Mouse (Mus musculus) gastrocnemius, postnatal 14 days (tissue): Measurements from ENCODE around the gene Htr1f. TPM values are rescaled to one million over a fixed set of nuclear protein-coding genes. Genes with fewer than 3 reads are reported as not detected.
"Not testable (repeated sequence)": the region's sequence is repeated elsewhere in the genome, so short reads cannot be mapped to it uniquely, and the experiment has no call there.

Source experiments
- DNase-seq: peaks from one replicate; pipeline ENCODE4 v3.0.0; 2021; ENCODE audit warnings: mixed read lengths
- intact Hi-C: fragments of 180-260 bp; cut with DNase I; formaldehyde crosslinking; loops from one replicate; pipeline ENCODE4 v1.15.1; 2025; ENCODE audit warnings: low total_unique reads
- long read RNA-seq, 2 experiments: library from polyadenylated mRNA; stranded (forward); transcript quantifications; one replicate each; pipeline ENCODE4 v2.0.0; 2021
- total RNA-seq, 2 experiments: library from RNA; stranded (reverse); gene quantifications; 2 replicates each; pipeline ENCODE4 v1.2.3; 2021

The Htr1f gene
- not detected for total RNA-seq
- long read RNA-seq, experiment 1, result 0 reads
- long read RNA-seq, experiment 2, result 0 reads

DNA sequence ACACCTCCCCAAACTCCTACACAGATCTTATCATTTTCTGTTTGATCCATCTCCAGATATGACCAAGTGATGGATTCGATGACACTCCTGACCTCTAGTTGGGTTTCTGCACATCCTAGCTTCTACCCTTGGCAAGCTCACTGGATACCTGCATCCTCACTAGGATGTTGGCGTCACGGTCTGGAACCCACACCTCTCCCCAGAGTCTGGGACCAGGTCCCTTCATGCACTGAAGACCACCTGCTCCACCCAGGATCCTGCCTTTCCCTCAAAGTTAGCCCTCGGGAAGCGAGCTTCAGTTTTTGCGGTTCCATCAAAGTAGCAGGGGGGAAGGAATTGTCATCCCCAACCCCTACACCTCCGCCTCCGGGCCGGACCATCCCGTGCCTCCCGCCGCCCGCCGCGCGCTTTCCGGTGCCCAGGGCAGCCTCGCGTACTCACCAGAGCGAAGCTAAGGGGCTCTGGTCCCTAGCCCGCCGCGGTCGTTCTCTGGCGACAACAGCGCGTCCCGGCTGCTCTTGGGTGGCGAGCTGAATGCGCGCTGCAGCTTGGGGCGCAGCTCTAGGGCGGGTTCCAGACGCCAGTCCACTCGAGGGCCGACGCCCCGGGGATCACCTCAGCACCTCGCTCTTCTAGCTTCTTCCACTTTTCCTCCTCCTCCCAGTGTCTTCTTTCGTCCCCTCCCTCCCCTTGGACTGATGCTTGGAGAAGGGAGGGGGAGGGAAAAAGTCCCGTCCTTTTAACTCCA is at the start of gene Htr1f:
Htr1f (minus strand) TSS at position 671 of the 748 bp plus-strand sequence.
- DNase-seq, result no peak
- intact Hi-C loops, result no loop called here

DNA sequence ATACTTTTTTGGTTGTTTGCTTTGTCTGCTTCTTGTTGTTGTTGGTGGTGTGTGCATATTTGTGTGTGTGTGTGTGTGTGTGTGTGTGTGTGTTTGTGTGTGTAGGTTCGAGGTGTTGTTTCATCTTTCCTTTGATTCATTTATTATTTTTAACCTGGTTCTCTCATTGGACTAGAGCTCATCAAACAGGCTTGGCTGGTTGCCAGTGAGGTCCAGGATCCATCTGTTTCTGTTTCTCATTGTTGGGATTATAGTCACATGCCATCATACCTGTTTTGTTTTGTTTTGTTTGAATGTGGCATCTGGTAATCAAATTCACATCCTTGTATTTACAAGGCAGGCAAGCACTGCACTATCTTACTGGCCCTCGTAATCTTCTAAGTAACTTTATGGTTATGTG is 34.1 kb upstream of the Htr1f start:
- intact Hi-C loops, result no loop called here
- peak; percentile 4 for DNase-seq

DNA sequence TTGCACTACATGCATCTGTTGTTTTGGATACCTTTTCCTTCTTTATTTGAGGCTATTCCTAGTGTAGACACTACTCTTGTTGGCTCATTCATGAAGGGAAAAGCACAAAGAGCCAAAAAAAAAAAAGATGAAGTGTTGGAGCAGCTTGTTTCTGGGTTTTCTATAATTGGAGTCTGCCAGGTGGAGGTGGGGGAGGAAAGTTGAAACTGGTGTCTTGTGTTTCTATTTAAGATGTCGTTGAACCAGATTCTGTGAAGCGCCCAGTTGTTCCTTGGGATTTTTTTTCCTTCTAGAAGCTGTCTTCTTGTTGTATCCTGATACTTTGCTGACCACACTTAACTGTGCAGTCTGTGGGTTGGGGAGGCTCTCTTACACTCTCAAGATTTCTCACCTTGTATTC is 23.7 kb upstream of the Htr1f start:
- intact Hi-C loops, result no loop called here
- no peak for DNase-seq

DNA sequence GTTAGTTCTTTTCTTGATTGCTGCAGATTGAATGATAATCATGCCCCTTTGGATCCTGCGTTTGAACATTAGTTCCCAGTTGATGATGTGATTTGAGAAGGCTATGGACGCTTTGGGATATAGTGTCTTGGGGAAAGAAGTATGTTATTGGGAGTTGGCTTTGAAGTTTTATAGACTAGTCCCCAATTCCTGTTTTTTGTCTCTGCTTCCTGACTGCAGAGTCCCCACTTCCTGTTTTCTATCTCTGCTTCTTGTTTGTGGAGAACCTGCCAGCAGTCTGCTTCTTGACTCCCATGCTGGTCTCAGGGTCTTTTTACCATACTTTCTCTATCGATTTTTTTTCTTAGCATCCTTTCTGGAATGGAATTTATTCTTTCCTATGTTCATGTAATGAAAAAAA is 22.2 kb upstream of the Htr1f start:
- intact Hi-C loops, result no loop called here
- DNase-seq, result no peak

DNA sequence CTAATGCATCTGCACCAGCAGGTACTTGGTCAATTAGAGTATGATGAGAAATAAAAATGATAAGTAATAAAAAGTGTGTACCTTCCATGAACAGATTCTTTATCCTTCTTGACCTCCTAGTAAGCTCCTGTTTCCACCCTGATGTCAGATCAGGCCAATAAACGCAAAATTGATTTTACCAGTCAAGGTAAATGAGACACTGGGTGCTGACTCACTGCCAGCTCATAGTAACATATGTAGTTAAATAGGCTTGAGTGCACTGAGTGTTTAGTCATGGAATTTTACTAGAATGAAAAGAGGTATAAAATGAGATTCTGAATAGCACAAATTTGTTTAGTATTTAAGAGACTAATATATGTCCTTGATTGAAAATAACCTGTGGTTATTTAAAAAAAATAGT is 6.6 kb upstream of the Htr1f start:
- intact Hi-C loops, result no loop called here
- no peak for DNase-seq

DNA sequence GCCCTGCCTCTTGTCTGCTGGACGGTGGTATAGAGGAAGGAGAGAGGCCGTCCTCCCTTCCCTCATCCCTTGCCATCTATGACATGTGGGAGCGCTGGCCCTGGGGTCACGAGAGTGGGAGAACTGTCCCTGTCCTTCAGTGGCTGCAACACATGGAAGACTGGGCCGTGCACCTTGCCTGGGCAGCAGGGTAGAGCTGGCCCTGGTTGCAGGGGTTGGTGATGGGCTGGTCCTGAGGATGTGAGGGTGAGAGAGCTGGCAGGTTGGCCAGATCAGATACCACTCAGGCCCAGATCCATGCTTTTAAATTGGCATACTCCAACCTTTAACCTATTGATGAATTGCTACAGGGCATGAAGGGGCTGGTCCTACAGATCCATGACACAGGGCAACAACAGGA is 12.1 kb downstream of the Htr1f start:
- intact Hi-C loops, result no loop called here
- no peak for DNase-seq

DNA sequence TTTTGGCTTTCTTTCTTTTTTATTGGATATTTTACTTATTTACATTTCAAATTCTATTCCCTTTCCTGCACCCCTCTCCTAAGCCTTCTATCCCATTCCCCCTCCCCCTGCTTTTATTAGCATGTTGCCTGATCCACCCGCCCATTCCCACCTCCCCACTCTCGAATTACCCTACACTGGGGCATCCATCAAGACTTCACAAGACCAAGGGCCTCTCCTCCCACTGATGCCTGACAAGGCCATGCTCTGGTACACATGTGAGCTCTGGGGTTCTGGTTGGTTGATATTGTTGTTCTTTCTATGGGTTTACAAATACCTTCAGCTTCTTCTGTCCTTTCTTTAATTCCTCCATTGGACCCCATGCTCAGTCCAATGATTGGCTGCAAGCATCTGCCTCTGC is 22.2 kb downstream of the Htr1f start:
- intact Hi-C loops, result no loop called here
- DNase-seq, result no peak

DNA sequence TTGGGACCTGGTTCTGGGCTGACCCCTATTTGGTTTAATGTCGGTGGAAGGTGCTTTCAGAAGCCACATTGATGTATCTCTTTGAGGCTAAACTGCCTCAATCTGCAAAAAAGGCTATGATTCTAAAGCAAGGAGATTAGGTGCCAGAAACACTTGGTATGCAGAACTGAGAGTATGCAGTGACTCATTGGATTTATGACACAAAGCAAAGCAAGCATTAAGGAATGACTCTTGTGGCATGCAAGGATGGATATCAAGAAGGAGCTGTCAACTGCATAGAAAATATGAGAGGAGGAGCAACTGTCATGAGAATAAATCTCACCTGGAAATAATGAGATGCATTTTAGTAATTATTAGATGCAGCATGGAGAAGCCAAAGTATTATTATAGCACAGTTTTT is 35.8 kb downstream of the Htr1f start:
- no peak for DNase-seq
- intact Hi-C loops, result no loop called here

DNA sequence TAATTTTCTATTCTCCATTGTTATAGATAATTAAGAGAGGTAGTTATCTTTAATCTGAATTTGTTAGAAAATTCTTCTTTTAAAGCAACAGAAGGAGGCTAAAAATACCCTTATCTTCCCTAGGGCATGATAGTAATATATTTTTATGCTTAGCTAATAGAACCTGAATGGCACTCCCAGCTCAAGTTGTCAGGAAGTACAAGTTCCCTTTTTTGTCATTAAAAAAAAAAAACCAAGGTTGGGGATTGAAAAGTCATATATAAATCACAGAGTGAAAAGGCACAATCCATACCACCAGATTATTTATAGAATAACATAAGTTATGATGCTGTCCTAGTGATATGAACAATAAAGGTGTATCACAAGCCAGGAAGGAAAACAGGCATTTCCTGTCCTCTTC is 39.4 kb downstream of the Htr1f start:
- intact Hi-C loops, result no loop called here
- no peak for DNase-seq

DNA sequence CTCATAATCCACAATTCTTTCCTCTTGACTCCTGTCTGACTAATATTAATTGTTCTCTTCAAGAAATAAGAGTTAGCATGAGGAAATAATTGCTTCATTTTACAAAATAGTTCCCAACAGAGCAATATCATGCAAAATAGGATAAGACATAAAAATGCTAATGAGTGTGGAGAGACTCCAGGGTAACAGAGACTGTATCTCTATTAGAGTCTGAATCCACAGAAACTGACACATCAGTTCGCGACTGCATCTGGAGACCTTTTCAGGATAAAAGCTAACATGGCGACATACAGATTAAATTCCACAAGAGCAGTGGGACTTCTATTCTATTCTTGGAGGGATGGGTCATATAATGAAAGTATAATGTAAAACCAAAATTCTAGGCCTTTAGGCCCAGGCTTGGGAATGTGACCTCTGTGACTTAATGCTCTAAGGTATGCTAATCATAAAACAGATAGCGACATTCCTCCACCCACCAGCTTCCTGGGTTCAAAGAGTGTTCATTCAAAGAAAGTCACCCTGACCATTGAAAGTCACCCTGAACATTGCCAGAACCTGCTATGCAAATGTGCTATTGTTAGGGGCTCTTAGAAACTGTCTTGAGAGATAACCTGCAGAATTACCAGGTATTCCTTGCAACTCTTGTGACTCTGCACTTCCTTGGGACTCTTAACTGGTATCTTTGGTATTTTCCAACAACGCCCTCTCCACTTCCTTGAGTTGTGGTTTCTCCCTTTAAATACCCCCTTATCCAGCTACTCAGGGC is 67.8 kb downstream of the Htr1f start:
- DNase-seq, intact Hi-C loops: not testable (repeated sequence)

DNA sequence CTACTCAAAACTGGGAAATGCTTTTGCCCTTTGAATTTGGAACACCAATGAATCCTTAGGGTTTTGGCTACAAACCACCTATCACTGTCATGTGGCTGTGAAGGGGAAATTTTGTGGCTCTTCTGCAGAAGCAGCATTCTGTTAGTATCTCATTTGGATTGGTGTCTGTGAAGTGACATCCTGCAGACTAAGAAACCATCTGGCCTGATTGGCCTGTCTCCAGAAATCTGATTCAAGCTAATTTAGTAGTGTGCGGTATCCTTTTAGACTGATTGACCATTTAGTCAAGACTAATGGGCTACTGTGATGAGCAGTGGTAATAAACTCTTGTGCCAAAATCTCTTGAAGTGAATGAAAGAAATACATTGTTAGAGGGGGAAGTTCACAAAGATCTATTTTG is 76.0 kb downstream of the Htr1f start:
- no peak for DNase-seq
- intact Hi-C loops, result no loop called here

DNA sequence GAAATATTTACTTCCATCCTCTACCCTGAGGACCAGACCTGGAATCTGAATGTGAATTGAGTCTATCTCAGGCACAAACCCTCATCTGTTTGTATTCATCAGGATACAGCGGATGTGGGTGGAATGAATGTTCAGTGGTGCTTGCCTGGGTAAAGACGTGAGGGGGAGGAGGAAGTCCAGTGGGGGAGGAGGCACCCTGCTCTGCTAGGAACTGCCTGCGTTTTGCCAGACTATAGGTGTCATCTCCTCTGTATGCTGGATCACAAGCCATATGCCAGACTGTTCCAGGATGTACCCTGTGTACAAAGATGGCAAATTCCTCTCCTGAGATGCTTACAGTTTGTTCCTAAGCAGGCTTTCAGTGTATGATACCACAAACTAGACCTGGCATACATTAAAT is 83.3 kb downstream of the Htr1f start:
- intact Hi-C loops, result no loop called here
- DNase-seq, result no peak

DNA sequence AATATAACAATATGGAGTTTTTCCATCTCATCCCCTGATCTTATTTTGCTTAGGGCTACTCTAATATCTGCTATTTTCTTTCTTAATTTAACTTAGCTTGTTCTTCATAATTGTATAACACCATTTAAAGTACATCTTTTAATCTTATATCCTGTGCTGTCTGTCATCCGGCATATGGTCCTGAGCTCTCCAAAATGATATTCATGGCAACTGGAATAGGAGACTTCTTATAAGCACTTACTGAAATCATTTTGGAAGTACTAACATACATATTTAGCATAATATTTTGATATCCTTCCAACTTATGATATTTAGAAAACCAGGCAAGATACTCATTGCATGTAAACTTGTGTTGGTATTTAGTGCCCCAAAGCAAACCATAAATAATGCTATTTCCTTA is 86.9 kb downstream of the Htr1f start:
- DNase-seq, result no peak
- intact Hi-C loops, result no loop called here

DNA sequence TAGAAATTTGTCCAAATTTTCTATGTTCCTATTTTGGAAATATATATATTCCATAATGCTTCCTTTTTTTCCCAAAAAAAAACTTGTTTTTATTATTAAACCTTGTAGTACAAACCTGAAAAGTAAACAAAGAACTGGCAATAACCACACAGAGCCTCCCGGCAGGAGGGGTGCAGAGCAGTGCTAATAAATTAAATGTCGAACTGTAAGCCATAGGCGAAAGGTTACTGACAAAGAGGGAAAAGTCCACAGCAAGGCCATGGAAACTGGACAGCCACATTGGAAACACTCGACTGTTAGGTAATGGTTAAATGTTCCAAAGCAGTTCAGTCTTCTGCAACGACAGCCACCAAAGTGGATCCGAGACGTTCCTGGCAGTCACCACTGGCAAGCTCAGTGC is 87.5 kb downstream of the Htr1f start:
- DNase-seq, result no peak
- intact Hi-C loops, result no loop called here

DNA sequence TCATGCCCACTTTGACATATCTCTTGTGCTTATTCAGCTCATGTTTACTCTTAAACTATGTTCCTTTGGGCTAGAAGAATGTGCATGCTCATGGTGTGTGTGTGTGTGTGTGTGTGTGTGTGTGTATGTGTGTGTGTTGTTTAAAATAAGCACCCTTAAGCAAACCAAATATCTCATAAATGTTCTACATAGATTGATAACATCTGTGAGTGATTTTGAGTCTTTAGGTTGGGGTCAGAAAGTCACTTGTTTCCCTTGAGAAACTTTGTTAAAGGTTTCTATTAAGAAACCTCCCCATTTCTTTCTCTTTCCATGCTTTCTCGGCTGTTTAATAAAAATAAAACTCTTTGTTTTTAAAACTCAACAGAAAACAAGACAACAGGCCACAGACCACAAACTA is 88.1 kb downstream of the Htr1f start:
- intact Hi-C loops, result no loop called here
- DNase-seq, result no peak

DNA sequence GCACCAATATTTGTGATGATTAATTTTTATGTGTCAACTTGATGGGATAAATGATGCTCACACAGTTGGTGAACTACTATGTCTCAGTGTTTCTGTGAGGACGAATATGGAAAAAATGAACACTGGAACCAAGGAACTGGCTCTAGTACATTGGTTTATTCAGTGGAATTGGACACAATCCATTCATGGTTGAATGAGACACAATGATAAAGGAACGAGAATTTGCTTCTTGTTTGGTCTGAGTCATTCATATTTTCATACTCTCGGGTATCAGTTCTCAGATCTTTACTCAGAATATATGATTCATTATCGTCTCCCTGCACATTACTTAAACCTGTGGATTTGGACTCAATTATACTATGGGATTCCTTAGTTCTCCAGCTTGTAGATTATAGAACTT is 90.4 kb downstream of the Htr1f start:
- intact Hi-C loops, result no loop called here
- DNase-seq, result no peak

DNA sequence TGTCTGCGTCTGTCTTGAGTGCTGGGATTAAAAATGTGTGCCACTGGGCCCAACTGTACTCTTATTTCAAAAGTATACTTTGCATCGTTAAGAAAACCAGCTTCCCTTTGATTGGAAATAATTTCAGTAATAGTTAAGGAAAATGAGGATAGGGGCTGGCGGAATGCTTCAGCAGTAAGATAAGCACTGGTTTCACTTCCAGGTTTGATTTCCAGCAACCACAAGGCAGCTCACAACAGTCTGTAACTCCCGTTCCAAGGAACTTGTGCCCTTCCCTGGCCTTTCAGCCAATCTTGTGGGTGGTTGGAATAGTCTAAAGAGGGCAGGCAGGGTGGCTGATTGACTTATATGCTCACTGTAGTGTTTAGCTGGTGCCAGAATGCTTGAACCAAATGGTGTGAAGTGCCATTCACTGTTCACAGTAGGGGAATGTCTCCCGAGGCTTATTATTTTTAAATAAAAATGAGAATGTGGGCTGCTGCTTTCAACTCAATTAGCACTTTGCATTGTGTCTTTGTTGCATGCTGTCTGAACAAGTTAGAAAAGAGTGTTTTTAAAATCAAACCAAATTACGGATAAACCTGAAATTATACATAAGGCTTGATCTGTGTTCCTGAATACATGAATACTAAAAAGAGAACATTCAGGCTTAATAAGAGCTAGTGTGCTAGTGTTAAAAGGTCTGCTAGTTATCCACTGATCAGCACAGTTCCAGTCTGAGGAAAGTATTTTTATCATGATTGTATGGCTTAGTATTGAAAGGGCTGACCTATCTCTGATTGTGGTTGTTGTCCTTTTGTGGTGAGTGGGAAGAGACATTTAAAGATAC is 103.4 kb downstream of the Htr1f start:
- DNase-seq, result no peak
- intact Hi-C loops, result no loop called here

DNA sequence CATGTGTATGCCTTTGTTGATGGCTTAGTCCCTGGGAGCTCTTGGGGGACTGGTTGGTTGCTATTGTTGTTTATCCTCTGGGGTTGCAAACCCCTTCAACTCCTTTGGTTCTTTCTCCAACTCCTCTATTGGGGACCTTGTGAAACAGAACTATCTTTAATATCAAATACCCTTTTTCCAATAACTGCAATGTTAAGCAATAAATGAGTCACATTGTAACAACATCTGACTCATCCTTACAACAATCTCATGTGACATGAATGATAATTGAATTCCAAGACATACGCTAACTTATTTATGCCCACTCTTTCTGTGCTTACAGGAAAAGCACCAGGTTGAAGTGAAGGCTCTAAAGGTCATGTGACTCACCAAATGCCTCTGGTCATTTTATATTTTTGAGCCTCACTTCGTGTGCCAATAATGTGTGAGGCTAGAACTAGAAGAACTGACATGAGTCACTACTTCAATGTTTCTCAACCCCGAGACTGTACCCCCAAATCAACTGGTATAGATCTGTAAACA is 116.3 kb downstream of the Htr1f start:
- intact Hi-C loops, result no loop called here
- DNase-seq, result no peak

DNA sequence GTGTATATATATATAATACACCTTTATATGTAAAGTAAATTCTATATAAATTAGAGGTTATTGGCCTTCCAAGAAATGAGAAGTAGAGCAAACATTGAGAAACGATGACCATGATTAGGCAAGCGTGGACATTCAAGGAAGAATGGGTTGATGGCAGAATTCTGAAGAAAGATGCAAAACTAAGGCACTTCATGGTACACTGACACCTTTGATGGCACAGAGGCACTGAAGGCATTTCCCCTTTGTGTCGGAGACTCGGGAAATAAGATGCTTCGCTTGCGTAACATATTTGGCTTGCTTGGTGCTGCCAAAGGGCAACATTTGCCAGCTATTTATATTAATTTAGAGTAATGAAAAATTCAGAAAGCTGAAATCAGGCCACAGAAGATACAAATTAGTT is 118.1 kb downstream of the Htr1f start:
- intact Hi-C loops, result no loop called here

DNA sequence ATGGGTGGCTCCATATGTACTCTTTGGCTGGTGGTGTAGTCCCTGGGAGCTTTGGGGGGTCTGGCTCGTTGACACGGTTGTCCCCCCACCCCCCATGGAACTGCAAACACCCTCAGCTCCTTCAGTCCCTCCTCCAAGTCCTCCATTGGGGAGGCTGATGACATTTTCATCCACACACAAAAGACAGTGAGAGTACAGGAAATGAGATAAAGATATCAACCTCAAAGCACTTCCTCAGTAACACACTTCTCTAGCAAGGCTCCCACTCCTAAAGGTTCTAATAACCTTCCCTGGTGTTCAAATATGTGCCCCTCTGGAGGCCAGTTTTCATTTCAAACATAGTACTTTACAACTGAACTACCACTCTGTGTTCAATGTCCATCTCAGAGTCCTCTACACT is 118.6 kb downstream of the Htr1f start:
- no peak for DNase-seq
- intact Hi-C loops, result no loop called here

More for the DNA sequence above, 118.1 kb downstream of the Htr1f start:
- no peak for DNase-seq
